Mouse (Mus musculus) heart, adult 2 months (tissue): ENCODE data around the gene Fermt2. TPM values are rescaled to one million over a fixed set of nuclear protein-coding genes. Genes with fewer than 3 reads are reported as not detected.
"Not testable (repeated sequence)": the region's sequence is repeated elsewhere in the genome, so short reads cannot be mapped to it uniquely, and the experiment has no call there.

Source experiments
- DNase-seq, 2 experiments: peaks; one replicate each; pipeline ENCODE4 v3.0.0; 2021
- H3K27ac ChIP-seq: fragments of 200-600 bp; 2 replicates; pipeline ENCODE4 v1.8.1; 2022
- H3K27me3 ChIP-seq: fragments of 200-500 bp; 2 replicates; pipeline ENCODE4 v1.6.1; 2012; ENCODE audit warnings: mild to moderate bottlenecking, low read length, inconsistent platforms, mixed read lengths; ENCODE audit not compliant: control insufficient read depth, insufficient read depth
- H3K36me3 ChIP-seq: fragments of 200-500 bp; 2 replicates; pipeline ENCODE4 v1.6.1; 2012; ENCODE audit warnings: low read length, inconsistent platforms; ENCODE audit not compliant: control insufficient read depth, insufficient read depth
- H3K4me1 ChIP-seq: fragments of 200-500 bp; 2 replicates; pipeline ENCODE4 v1.6.1; 2011; ENCODE audit warnings: low read length; ENCODE audit not compliant: control insufficient read depth, insufficient read depth
- H3K4me3 ChIP-seq: fragments of 200-600 bp; 2 replicates; pipeline ENCODE4 v1.8.1; 2022
- H3K79me2 ChIP-seq: fragments of 200-500 bp; replicated peaks from 2 replicates; pipeline ENCODE4 v1.6.1; 2012; ENCODE audit warnings: mild to moderate bottlenecking, inconsistent platforms, low read length, moderate library complexity, mixed read lengths; ENCODE audit not compliant: control insufficient read depth, insufficient read depth
- H3K9ac ChIP-seq: fragments of 200-500 bp; 2 replicates; pipeline ENCODE4 v1.6.1; 2012; ENCODE audit warnings: low read depth, mild to moderate bottlenecking, control low read depth, inconsistent platforms, low read length, mixed read lengths
- CTCF ChIP-seq: fragments of 200-600 bp; IDR thresholded peaks from 2 replicates; pipeline ENCODE4 v1.8.1; 2022; ENCODE audit warnings: antibody characterized with exemption, mild to moderate bottlenecking, moderate library complexity
- EP300 ChIP-seq: fragments of 200-500 bp; IDR thresholded peaks from 2 replicates; pipeline ENCODE4 v1.6.1; 2011; ENCODE audit warnings: low read depth, low read length, control low read depth; ENCODE audit not compliant: insufficient read depth
- POLR2A ChIP-seq: fragments of 200-500 bp; IDR thresholded peaks from 2 replicates; pipeline ENCODE4 v1.6.1; 2011; ENCODE audit warnings: mild to moderate bottlenecking, low read depth, low read length, control low read depth; ENCODE audit not compliant: insufficient read depth
- WGBS: fragments of 180-500 bp; shearing (Covaris S2); methylation state at CpG from one replicate; pipeline ENCODE4 v1.1.7; 2018; 5-methylcytosine and 5-hydroxymethylcytosine counted together
- intact Hi-C: fragments of 180-260 bp; cut with DNase I; formaldehyde crosslinking; loops from one replicate; pipeline ENCODE4 v1.15.1; 2025
- polyA plus RNA-seq: library from polyadenylated mRNA; depleted of rRNA; stranded (reverse); fragments of >200 nt; gene quantifications from 2 replicates; pipeline ENCODE4 v1.2.3, GENCODE M21; 2012
- total RNA-seq, 2 experiments: library from RNA; stranded (reverse); gene quantifications; 2 replicates each; pipeline ENCODE4 v1.2.3; 2021

The Fermt2 gene
- total and polyA plus RNA-seq, 3 experiments: 80.7 to 250 (median 230) TPM

DNA sequence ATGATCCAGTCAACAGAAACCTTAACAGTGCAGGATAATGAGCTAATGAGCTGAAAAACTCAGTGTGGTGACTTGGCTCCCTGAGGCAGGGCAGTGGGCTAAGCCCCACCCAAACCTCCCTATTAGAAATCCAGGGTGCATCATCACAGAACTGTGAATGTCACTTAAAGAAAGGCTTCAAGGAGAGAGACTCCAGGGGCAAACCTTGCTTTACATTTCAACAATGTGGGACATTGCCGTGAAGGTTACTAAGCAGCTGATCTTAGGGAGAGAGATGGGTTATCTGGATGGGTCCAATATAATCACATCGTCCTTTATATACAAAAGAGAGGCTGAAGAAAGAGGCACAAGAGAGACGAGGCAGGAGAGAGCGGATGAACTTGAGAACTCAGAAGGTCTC is 36.0 kb downstream of the Fermt2 start:
- peaks cover 33% of the 10 kb centered on the region for H3K36me3 ChIP-seq
- peaks cover 15% of the 10 kb centered on the region for H3K4me1 ChIP-seq
- peaks cover 5% of the 10 kb centered on the region for H3K79me2 ChIP-seq
- H3K27ac ChIP-seq: no peak overlapping the region; the same call in 1 of the 2 replicates
- H3K4me3 ChIP-seq: no peak overlapping the region
- WGBS: 90% methylated on average over 4 of the region's 4 CpGs
- no peaks in the 10 kb centered on the region for H3K27me3 ChIP-seq
- H3K9ac ChIP-seq: no peak overlapping the region
- DNase-seq: no peak
- TF ChIP-seq POLR2A: no peak
- TF ChIP-seq CTCF: no peak
- TF ChIP-seq EP300: no peak
- intact Hi-C loops: loop anchor here (5.0 kb wide), 2 partner anchors 33 to 37 kb away; no protein-coding TSS in a partner anchor

DNA sequence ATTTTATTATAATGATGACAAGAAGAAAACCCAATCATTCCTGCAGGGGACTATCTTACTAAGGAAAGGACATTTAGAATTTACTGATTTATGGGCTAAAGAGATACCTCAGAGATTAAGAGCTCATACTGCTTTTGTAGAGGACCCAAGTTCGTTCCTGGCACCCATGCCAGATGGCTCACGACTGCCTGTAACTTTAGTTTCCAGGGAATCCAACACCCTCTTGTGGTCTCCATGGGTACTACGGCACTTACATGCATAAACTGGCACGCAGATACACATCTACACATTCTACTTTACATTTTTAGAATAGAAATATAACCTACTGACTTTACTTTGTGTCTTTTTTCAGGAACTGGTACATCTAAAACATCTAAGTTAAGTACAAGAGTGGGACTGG is 37.2 kb downstream of the Fermt2 start:
- H3K4me1 ChIP-seq: peaks cover 12% of the 10 kb centered on the region
- TF ChIP-seq POLR2A (no peak), CTCF (peak; percentile 66)
- 78% methylated on average over 4 of the region's 4 CpGs for WGBS
- H3K27ac ChIP-seq: peak overlapping the region; percentile 85
- no peak overlapping the region for H3K9ac ChIP-seq
- H3K4me3 ChIP-seq: no peak overlapping the region
- peaks cover 36% of the 10 kb centered on the region for H3K36me3 ChIP-seq
- no peaks in the 10 kb centered on the region for H3K27me3 ChIP-seq
- peaks cover 6% of the 10 kb centered on the region for H3K79me2 ChIP-seq
- peak in 1 of 2 experiments; percentile 4 for DNase-seq
- intact Hi-C loops: loop anchor here (5.0 kb wide), 2 partner anchors 35 kb away; no protein-coding TSS in a partner anchor

DNA sequence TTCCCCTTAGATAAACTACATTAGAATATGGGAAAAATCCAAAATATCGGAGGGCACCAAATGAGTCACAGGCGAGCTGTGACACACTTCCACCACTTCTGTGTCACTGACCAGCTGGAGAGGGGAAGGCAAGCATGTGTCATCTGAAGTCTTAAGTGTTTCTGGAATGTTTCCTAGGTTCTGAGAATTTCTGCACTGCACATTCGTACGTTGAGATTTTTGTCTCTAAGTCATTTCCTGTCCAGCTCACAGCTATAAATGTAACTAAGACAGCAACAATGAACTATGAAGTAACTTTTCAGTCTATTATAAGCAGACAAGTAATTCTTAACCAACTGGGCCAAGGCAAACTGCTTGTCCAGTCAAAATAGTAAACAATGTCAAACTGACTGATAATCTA is 37.9 kb downstream of the Fermt2 start:
- peak in 1 of 2 experiments; percentile 26 for DNase-seq
- Histone ChIP-seq H3K4me1 (peaks cover 12% of the 10 kb centered on the region), H3K9ac (no peak overlapping the region), H3K4me3 (no peak overlapping the region), H3K79me2 (peaks cover 6% of the 10 kb centered on the region), H3K36me3 (peaks cover 38% of the 10 kb centered on the region), H3K27ac (peak overlapping the region; percentile 85), H3K27me3 (no peaks in the 10 kb centered on the region)
- no peak for TF ChIP-seq CTCF
- peak; percentile 58; the same call in 1 of the 2 replicates for TF ChIP-seq EP300
- intact Hi-C loops: loop anchor here (5.0 kb wide), 2 partner anchors 35 kb away; no protein-coding TSS in a partner anchor
- 6% methylated on average over 4 of the region's 4 CpGs for WGBS

DNA sequence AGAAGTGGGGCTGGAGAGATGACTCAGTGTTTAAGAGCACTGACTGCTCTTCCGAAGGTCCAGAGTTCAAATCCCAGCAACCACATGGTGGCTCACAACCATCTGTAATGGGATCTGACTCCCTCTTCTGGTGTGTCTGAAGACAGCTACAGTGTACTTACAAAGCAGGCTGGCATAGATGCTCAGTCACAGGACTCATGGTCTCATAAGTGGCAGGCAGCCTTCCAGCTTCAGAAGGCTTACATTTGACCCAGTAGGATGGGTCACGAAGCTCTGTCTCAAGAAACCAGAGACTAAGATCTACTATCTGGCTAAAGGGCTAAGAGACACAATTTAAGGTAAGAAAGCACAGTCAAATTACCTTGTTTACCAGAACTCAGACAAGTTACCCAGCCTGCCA is 42.7 kb downstream of the Fermt2 start:
- H3K79me2 ChIP-seq, H3K4me1 ChIP-seq, intact Hi-C loops, H3K27me3 ChIP-seq, DNase-seq, H3K9ac ChIP-seq, H3K4me3 ChIP-seq, H3K27ac ChIP-seq: not testable (repeated sequence)
- 73% methylated on average over 2 of the region's 2 CpGs for WGBS
- H3K36me3 ChIP-seq: peaks cover 24% of the 10 kb centered on the region
- peak; percentile 22 for TF ChIP-seq CTCF

DNA sequence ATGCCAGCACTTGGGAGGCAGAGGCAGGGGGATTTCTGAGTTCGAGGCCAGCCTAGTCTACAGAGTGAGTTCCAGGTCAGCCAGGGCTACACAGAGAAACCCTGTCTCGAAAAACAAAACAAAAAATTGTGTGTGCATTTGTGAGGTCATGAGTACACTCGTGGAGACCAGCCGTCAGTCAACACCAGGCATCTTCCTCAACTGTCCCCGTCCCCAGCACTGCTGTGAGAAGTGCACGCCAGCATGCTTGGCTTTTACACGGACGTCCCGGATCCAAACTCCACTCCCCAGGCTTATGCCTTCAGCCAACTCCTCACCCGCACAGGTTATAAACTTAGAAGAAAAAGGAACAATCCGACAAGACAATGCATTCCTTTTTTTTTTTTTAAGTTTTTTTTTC is 46.6 kb downstream of the Fermt2 start:
- H3K9ac ChIP-seq, H3K4me1 ChIP-seq, H3K4me3 ChIP-seq, DNase-seq, H3K79me2 ChIP-seq, intact Hi-C loops, H3K27me3 ChIP-seq, H3K27ac ChIP-seq: not testable (repeated sequence)
- 93% methylated on average over 11 of the region's 11 CpGs for WGBS
- peaks cover 15% of the 10 kb centered on the region for H3K36me3 ChIP-seq

DNA sequence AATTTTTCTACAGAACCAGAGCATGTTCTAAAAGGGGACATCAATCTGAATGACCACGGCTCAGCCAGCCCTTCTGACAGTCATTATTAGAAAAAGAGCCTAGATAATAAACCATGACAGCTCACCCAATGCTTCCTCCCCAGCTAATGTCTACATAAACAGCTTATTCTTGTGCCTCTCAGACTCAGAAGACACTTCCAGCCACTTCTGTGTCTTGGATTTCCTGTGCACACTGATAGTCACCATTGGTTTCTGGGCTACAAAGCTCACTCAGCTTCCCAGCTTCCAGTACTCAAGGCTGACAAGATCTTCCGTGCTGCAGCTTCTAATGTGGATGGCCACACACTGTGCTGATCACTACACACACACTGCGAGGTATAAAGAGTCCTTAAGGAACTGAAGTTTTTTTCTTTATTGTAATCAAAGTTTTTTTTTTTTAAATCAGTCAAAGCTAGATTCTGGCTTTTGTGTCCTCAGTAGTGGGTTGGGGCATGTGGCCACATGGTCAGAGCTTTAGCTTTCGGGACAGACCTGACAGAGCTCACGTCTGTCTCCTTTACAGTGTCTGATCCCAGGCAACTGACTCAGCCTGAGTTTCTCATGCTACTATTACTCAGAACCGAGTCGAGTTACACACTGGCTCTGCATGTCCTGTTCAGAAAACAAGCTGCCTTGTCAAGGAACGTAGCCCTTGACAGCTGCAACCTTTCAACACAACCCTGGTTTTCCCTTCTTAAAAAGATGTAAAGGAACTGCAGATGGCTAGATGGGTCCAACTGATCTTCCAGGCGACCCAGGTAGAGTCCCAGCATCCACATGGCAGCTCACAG is 50.7 kb downstream of the Fermt2 start:
- H3K9ac ChIP-seq: no peak overlapping the region
- H3K4me3 ChIP-seq: no peak overlapping the region
- peaks cover 16% of the 10 kb centered on the region for H3K36me3 ChIP-seq
- H3K79me2 ChIP-seq: peaks cover 9% of the 10 kb centered on the region; the same call in 1 of the 2 replicates
- TF ChIP-seq EP300 (no peak), CTCF (no peak), POLR2A (no peak)
- intact Hi-C loops: loop anchor here (5.0 kb wide), 1 partner anchor 48 kb away; no protein-coding TSS in a partner anchor
- H3K4me1 ChIP-seq: peaks cover 14% of the 10 kb centered on the region
- DNase-seq: no peak
- no peaks in the 10 kb centered on the region for H3K27me3 ChIP-seq
- H3K27ac ChIP-seq: no peak overlapping the region; the same call in 1 of the 2 replicates
- WGBS: 33% methylated on average over 9 of the region's 9 CpGs
